Mouse (Mus musculus): ENCODE results near the gene Grin3b. TPM values are rescaled to one million over a fixed set of nuclear protein-coding genes. Genes with fewer than 3 reads are reported as not detected.

The Grin3b gene
- polyA plus RNA-seq, 1 experiment from 2014 or later = 0.32 TPM

- no peaks in the 10 kb centered on the region for H3K9me3 ChIP-seq (ENCODE audit: low read length)
- peaks cover 7% of the 10 kb centered on the region; the same call in 1 of the 2 replicates for H3K27me3 ChIP-seq (replicated peaks; ENCODE audit: insufficient read depth, low read length)
- no peak overlapping the region for H3K4me3 ChIP-seq (ENCODE audit: low read depth, low read length)
- peaks cover 20% of the 10 kb centered on the region for H3K4me1 ChIP-seq (ENCODE audit: insufficient read depth, low read depth, low read length)
- no peaks in the 10 kb centered on the region for H3K36me3 ChIP-seq (ENCODE audit: insufficient read depth, low read length)
- ATAC-seq (peak; percentile 72), DNase-seq (ENCODE audit: low spot score) (peak; percentile 86)
- H3K9ac ChIP-seq (replicated peaks; ENCODE audit: low read depth) = peak overlapping the region; percentile 30
- peak overlapping the region; percentile 87 for H3K27ac ChIP-seq (ENCODE audit: low read length)
- H3K4me2 ChIP-seq (replicated peaks; ENCODE audit: low read depth, low read length) = peak overlapping the region; percentile 43
- TF ChIP-seq EP300 (IDR thresholded peaks at IDR 0.05) (peak; percentile 61), CTCF (IDR thresholded peaks at IDR 0.05) (no peak)
- 49% methylated on average over 10 of the region's 10 CpGs for WGBS
Observed at GRCm38 (mm10) chr10:80015583-80015982, 45.1 kb downstream of the Grin3b start.

- H3K27ac ChIP-seq (ENCODE audit: low read length) = peak within 1 kb of the TSS; percentile 87
- ATAC-seq (peak; percentile 21), DNase-seq (ENCODE audit: low spot score) (peak; percentile 78)
- H3K4me1 ChIP-seq (ENCODE audit: insufficient read depth, low read depth, low read length) = peaks cover 20% of the 10 kb centered on the region
- peak within 1 kb of the TSS; percentile 14; the same call in 1 of the 2 replicates for H3K4me3 ChIP-seq (ENCODE audit: low read depth, low read length)
- peaks cover 7% of the 10 kb centered on the region; the same call in 1 of the 2 replicates for H3K27me3 ChIP-seq (replicated peaks; ENCODE audit: insufficient read depth, low read length)
- peak within 1 kb of the TSS; percentile 43 for H3K4me2 ChIP-seq (replicated peaks; ENCODE audit: low read depth, low read length)
- peak within 1 kb of the TSS; percentile 30 for H3K9ac ChIP-seq (replicated peaks; ENCODE audit: low read depth)
- TF ChIP-seq CTCF (IDR thresholded peaks at IDR 0.05) (no peak), EP300 (IDR thresholded peaks at IDR 0.05) (no peak)
- no peaks in the 10 kb centered on the region for H3K9me3 ChIP-seq (ENCODE audit: low read length)
- H3K36me3 ChIP-seq (ENCODE audit: insufficient read depth, low read length) = no peaks in the 10 kb centered on the region
- WGBS = 55% methylated on average over 11 of the region's 11 CpGs
Observed at GRCm38 (mm10) chr10:80016511-80016910, 46.0 kb downstream of the Grin3b start, which contains the start of gene Arhgap45. Gene Arhgap45, plus strand, starts transcription at chr10:80016653.

GRCm38 (mm10) chr10:80016931-80017330 is 46.4 kb downstream of the Grin3b start:
- H3K9me3 ChIP-seq (ENCODE audit: low read length) = no peaks in the 10 kb centered on the region
- ATAC-seq = no peak
- peaks cover 20% of the 10 kb centered on the region for H3K4me1 ChIP-seq (ENCODE audit: insufficient read depth, low read depth, low read length)
- peak overlapping the region; percentile 87 for H3K27ac ChIP-seq (ENCODE audit: low read length)
- H3K9ac ChIP-seq (replicated peaks; ENCODE audit: low read depth) = no peak overlapping the region
- TF ChIP-seq EP300 (IDR thresholded peaks at IDR 0.05) (no peak), CTCF (IDR thresholded peaks at IDR 0.05) (no peak)
- peaks cover 7% of the 10 kb centered on the region; the same call in 1 of the 2 replicates for H3K27me3 ChIP-seq (replicated peaks; ENCODE audit: insufficient read depth, low read length)
- H3K36me3 ChIP-seq (ENCODE audit: insufficient read depth, low read length) = no peaks in the 10 kb centered on the region
- peak overlapping the region; percentile 43 for H3K4me2 ChIP-seq (replicated peaks; ENCODE audit: low read depth, low read length)
- H3K4me3 ChIP-seq (ENCODE audit: low read depth, low read length) = peak overlapping the region; percentile 14; the same call in 1 of the 2 replicates
- WGBS = 73% methylated on average over 10 of the region's 10 CpGs
- DNase-seq (ENCODE audit: low spot score) = no peak

- no peaks in the 10 kb centered on the region for H3K36me3 ChIP-seq (ENCODE audit: insufficient read depth, low read length)
- H3K27ac ChIP-seq (ENCODE audit: low read length) = peak overlapping the region; percentile 87
- no peak for ATAC-seq
- no peak overlapping the region for H3K9ac ChIP-seq (replicated peaks; ENCODE audit: low read depth)
- H3K4me2 ChIP-seq (replicated peaks; ENCODE audit: low read depth, low read length) = peak overlapping the region; percentile 43
- peak; percentile 57 for DNase-seq (ENCODE audit: low spot score)
- 60% methylated on average over 3 of the region's 3 CpGs for WGBS
- peaks cover 20% of the 10 kb centered on the region for H3K4me1 ChIP-seq (ENCODE audit: insufficient read depth, low read depth, low read length)
- H3K4me3 ChIP-seq (ENCODE audit: low read depth, low read length) = peak overlapping the region; percentile 14; the same call in 1 of the 2 replicates
- TF ChIP-seq EP300 (IDR thresholded peaks at IDR 0.05) (no peak), CTCF (IDR thresholded peaks at IDR 0.05) (no peak)
- H3K27me3 ChIP-seq (replicated peaks; ENCODE audit: insufficient read depth, low read length) = peaks cover 7% of the 10 kb centered on the region; the same call in 1 of the 2 replicates
- no peaks in the 10 kb centered on the region for H3K9me3 ChIP-seq (ENCODE audit: low read length)
Observed at GRCm38 (mm10) chr10:80017361-80017760, 46.8 kb downstream of the Grin3b start.

GRCm38 (mm10) chr10:80017771-80018170 is 47.3 kb downstream of the Grin3b start:
- Histone ChIP-seq H3K27ac (ENCODE audit: low read length) (peak overlapping the region; percentile 87), H3K9me3 (ENCODE audit: low read length) (no peaks in the 10 kb centered on the region), H3K4me3 (ENCODE audit: low read depth, low read length) (no peak overlapping the region), H3K9ac (replicated peaks; ENCODE audit: low read depth) (no peak overlapping the region), H3K36me3 (ENCODE audit: insufficient read depth, low read length) (no peaks in the 10 kb centered on the region), H3K27me3 (replicated peaks; ENCODE audit: insufficient read depth, low read length) (peaks cover 7% of the 10 kb centered on the region; the same call in 1 of the 2 replicates), H3K4me2 (replicated peaks; ENCODE audit: low read depth, low read length) (peak overlapping the region; percentile 23; the same call in 1 of the 2 replicates), H3K4me1 (ENCODE audit: insufficient read depth, low read depth, low read length) (peaks cover 20% of the 10 kb centered on the region)
- ATAC-seq (no peak), DNase-seq (ENCODE audit: low spot score) (no peak)
- WGBS = 71% methylated on average over 14 of the region's 14 CpGs
- no peak for TF ChIP-seq CTCF (IDR thresholded peaks at IDR 0.05)

GRCm38 (mm10) chr10:80018739-80019297 is 48.3 kb downstream of the Grin3b start:
- H3K9ac ChIP-seq (replicated peaks; ENCODE audit: low read depth) = no peak overlapping the region
- peak; percentile 82 for DNase-seq (ENCODE audit: low spot score)

More at GRCm38 (mm10) chr10:80018739-80019297, 48.3 kb downstream of the Grin3b start:
- Histone ChIP-seq H3K4me1 (ENCODE audit: insufficient read depth, low read depth, low read length) (peaks cover 20% of the 10 kb centered on the region), H3K27me3 (replicated peaks; ENCODE audit: insufficient read depth, low read length) (0 out of 2 replicates have a peak, but pooled peaks cover under 1% of the 10 kb centered on the region), H3K27ac (ENCODE audit: low read length) (peak overlapping the region; percentile 81), H3K4me3 (ENCODE audit: low read depth, low read length) (no peak overlapping the region), H3K9me3 (ENCODE audit: low read length) (no peaks in the 10 kb centered on the region), H3K4me2 (replicated peaks; ENCODE audit: low read depth, low read length) (peak overlapping the region; percentile 39), H3K36me3 (ENCODE audit: insufficient read depth, low read length) (no peaks in the 10 kb centered on the region)
- 0 out of 2 replicates have a peak, but pooled peaks have one; percentile 20 for TF ChIP-seq EP300 (IDR thresholded peaks at IDR 0.05)
- peak; percentile 27 for TF ChIP-seq CTCF (IDR thresholded peaks at IDR 0.05)
- WGBS = 3% methylated on average over 12 of the region's 15 CpGs
- ATAC-seq = peak; percentile 80

All from lung, postnatal 0 days (tissue).